Mouse (Mus musculus): Measurements from ENCODE around the gene Sptbn1.

Gene Sptbn1

DNA sequence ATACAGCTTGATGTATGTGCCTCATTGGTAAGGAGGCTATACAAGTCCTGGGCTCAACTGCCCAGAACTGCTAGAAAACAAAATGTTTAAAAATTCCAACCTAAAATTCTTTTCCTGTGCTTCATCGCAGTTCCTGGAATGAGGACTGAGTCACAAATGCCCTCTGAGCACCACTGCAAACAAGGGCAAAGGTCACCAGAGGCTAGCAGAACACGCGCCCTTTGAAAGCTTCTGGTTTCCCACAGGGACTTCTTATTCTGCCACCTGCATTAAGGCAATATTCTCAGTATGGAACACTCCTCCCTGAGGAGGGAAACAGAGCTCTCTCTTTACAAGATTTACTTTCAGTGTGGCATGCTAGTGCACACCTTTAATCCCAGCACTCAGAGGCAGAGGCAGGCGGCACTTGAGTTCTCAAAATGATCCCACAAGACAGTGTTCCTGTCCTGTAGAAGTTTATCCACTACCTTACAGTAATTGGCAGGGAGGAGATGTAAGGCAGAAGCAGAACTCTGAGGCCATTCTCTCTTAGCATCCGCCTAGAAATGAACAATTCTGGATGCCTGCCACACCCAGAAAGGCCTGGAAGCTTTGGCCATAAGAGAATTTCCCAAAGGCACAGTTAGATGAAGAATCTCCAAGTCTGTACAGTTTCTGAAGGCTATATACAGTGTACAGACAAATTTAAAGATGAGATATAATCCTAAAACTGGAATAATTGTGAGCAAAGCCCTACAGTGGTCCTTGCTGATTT is 56.1 kb downstream of the Sptbn1 start:
- DNase-seq (ENCODE audit: low spot score in 2 of 2) = no peak

DNA sequence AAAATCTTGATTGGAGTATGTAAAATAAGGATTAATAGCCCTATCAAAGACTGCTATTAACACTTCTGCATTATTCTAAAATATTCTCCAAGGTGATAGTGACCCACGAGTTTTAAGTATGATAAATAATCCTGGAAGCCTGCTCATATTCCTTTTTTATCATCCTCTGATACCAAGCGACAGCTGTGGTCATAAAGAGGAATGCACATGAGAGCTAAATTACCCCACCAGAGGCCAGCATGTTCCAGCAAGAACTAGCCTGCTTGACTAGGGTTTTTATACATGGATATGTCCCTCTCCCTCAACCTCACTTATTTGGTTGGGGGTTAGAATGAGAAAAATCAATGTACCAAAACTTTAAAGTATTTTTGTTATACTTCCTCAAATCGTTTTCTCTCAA is 56.8 kb downstream of the Sptbn1 start:
- no peak for DNase-seq (ENCODE audit: low spot score in 2 of 2)

DNA sequence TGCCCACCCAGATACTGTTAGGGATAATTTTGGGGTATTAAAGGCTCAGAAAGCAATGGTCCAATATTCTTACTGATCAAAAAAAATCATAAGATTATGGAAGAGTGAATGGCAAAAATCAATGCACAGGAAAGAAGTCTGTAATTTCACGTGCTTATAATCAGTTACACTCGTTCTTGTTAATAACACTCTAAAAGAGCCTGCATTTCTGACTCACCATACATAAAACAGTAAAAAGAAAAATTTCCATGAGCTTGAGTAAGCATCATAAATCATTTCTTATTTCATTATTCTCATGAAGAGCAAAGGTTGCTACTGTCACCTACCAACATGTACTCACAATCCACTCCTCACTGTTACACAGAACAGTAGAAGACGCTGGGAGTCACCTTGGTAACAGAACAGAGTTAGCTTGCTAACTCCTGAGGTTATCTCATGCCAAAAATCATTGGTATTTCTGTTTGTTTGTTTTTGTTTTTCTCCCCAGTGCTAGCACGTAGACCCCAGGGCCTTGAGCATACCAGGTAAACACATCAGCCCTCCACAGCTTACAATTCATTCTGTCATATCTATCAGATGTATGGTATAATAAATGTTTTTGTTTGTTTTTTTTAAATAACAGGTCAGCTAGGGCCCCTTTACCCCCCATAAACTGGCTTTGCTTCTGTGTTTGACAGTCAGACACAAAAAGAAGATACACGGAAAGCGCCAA is 57.7 kb downstream of the Sptbn1 start:
- DNase-seq (ENCODE audit: low spot score in 2 of 2) = no peak

DNA sequence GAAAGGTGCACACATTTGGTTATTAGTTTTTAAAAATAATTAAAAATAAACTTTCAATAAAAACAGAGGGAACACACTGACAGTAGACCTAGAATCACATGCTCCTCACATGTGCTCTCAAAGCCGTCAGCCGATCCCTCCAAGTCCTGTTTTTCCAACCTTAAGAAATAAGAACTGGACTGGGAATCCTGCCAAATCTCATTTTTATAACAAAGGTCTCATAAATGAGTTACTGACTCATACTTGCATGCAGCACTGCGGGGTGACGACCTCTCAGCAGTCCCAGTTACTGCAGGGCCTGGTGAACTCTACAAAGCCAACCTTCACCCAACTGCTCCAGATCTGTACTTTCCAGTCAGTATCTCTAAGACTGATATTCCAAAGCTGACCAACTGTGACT is 58.5 kb downstream of the Sptbn1 start:
- no peak for DNase-seq (ENCODE audit: low spot score in 2 of 2)

DNA sequence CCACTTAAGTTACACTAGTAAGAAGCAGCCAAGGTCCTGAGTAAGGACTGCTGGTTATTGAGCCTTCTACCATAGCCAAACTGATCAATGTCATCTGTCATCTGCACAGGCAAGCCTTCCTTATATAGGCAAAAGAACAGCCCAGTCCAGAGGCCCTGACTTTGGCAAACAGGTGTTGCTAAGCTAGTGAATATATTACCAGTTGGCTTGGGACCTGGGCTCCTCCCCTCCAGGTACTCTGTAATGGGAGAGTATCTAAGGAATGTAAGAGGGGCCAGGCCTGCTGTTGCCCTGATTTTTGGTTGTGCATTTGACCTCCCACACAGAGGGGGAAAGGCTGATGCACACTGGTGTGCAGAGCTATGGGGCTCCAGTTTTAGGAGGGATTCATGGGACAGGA is 63.6 kb downstream of the Sptbn1 start:
- DNase-seq (ENCODE audit: low spot score in 2 of 2) = no peak

DNA sequence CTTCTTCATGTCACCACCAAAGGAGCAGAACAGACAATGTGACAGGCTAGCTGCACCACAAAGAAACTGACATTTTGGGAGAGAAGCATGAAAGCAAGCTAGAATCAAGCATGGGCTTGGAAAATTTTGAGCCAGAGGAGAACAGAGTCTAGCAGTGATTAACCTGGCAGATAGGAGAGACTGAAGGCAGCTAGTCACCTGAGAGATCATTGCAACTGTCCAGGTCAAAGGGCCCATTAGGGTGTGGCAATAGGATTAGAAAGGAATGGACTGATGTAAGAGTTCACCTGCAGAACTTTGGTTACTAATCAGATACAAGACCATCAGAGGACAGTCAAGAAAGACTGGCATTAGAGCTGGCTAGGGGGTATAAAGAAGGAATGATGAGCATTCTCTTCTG is 67.6 kb downstream of the Sptbn1 start:
- DNase-seq (ENCODE audit: low spot score in 2 of 2) = no peak

DNA sequence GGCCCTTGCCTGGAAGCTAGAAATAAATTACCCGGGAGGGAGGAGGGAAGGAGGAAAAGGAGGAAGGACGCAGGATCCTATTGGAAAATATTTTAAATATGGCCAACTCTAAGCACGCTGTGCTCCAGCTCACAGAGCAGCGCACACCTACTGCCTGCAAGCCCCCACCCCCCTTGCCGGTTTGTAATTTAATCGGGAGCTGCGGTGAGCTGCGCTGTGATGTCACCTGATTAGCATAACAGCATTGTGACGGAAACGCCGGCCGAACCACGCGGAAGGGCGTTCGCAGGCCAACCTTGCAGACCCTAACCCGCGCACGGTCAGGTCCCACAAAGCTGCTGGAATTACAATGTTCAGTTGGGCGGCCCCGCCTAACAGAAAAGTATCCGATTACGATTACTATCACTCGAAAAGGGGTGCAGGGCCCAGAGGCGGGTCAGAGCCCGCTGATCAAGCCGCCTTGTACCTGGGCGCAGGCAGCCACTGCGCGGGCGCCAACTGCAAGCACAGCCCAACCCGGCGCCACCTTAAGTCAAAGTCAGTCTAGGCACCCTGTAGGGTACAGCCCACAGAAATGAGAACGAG is 69.8 kb downstream of the Sptbn1 start:
- DNase-seq (ENCODE audit: low spot score in 2 of 2) = no peak

DNA sequence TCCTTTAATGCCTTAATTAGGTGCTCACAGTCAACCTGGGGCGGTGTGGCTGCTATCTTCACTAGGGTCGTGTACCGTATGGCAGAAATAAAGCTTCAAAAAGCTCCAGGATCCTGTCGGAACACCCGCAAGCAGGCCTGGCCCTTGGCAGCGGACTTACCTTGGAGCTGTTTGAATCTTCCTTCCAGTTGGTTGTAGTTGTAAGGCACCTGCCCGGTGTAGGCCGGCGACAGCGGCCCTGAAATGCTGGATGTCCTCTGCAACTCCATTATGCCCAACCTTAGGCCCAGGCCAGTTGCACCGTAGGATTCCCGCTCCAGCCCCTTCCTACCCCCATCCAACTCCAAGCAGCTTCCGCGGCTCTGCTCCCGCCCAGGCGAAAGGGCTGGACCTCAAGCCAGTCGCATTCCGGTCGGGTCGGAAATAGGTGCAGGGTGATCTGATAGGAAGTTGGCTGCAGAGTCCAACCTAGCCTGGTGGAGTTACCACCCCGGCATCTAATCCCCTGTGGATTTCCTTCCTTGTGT is 70.3 kb downstream of the Sptbn1 start:
- DNase-seq (ENCODE audit: low spot score in 2 of 2) = no peak

DNA sequence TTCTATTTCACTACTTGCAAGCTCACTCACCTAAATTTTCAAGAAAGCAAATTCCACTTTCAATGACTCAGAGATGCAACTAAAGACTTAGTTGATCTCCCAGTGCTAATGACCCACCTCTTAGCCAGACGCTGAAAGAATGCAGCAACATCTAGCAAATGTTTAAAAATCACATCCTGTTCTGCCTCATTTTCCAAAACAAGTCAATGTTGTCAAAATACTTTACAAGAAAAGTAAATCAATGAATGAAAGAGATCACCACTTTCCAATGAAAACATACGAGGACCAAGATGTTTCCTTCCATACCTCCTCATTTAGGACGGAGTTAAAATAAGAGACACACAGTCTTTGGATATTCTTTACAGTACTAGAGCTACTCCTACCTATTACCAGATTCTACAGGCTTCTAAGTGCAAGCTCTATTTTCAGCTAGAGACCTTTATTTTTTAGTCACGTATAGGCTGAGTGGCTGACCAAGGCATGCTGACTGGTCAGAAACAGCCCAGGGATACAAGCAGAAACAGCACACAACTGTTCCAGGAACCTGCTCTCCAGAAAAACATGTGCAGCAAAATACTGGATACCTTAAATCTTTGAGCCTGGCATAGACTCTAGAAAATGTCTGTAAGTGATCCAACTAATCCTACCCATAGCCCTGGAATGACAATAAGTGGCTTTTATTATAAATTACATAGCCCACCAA is 71.5 kb downstream of the Sptbn1 start:
- DNase-seq (ENCODE audit: low spot score in 2 of 2) = no peak

DNA sequence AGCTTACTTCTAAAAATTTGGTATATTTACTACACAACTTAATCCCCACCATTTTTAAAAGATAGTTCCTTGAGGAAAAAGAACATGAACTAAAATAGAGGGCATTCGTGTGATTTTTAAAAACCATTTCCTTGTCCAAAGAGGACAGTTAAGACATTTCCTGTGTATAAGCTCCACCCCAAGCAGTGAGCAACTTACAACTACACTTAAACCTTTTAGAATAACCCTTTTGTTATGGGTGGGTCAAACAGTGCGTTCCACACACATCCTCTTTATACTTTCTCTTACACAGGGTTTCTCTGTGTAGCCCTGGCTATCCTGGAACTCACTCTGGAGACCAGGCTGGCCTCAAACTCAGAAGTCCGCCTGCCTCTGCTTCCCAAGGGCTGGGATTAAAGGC is 72.2 kb downstream of the Sptbn1 start:
- DNase-seq (ENCODE audit: low spot score in 2 of 2) = no peak

DNA sequence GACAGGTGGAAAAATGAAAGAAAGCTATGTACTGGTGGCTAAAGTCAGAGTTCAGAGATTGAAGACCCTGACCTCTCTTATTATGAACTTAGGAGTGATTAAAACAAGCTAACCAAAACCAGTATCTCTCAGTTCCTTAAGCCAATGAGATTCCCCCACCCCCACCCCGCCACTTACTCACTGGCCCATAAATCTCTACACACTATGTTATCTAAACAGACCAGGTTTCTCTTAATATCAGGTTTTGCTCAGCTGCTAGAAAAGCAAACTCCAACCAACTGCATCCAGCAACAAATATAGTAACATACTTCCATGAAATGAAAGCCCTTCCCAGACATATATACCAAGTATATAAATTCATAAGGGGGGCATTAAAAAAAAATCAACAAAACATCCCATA is 73.2 kb downstream of the Sptbn1 start:
- no peak for DNase-seq (ENCODE audit: low spot score in 2 of 2)

DNA sequence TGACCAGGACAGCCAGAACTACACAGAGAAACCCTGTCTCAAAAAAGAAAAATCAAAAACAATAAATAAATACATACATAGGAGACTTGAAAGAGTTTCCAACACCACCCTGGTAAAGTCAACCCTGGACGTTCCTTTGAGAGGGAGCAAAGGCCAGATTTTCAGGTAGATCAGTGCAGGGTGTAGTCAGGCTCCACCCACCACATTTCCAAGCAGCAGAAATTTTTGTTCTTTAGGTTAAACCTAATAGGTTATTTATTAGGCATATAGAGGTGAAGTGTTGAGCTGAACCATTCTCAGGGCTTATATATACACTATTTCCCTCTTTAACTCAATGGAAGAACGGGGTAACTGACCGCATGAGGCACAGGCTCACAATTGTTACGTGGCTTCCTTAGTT is 77.0 kb downstream of the Sptbn1 start:
- DNase-seq (ENCODE audit: low spot score in 2 of 2) = no peak

DNA sequence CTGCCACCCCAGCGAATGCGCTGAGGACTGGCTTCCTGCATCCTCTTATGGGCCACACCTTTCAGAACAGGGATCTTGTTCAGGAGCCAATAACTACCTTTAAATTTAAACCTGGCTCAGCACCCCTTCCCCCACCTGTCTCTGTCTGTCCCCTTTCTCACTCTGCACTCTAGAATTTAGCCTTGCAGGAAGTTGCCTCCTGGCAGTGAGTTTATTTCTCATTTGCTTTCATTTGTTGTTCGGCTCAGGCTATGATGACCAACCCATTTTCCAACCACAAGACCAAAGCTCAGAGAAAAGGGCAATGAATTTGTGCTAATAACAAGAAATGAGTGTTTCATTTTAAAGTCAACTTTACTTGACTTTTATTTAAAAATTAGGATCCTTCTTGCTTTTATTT is 77.9 kb downstream of the Sptbn1 start:
- no peak for DNase-seq (ENCODE audit: low spot score in 2 of 2)

DNA sequence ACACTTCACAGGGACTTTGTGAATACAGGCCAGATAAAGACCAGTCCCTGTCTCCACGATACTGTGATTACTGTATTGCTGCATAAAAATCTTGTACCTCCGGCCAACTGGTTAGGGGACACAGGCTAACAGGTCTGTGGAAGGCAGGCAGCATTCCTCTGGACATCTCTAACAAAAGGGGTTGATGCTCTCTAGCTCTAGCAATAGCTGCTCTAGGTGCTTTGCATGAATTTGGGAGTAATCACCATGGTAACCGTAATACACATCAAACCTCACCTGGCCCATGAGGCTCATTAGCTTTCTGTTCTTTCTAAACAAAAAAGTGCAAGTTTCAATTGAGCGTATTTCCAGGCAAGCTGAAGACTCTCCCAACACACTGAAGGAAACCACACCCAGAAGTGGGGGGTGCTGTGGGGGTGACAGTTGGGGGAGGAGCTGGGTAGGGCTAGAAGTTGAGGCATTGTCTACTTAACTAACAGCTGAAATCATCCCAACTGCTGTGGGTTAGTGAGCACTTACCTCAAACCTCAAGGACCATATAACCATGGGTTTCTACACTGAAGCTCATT is 81.0 kb downstream of the Sptbn1 start:
- no peak for DNase-seq (ENCODE audit: low spot score in 2 of 2)

DNA sequence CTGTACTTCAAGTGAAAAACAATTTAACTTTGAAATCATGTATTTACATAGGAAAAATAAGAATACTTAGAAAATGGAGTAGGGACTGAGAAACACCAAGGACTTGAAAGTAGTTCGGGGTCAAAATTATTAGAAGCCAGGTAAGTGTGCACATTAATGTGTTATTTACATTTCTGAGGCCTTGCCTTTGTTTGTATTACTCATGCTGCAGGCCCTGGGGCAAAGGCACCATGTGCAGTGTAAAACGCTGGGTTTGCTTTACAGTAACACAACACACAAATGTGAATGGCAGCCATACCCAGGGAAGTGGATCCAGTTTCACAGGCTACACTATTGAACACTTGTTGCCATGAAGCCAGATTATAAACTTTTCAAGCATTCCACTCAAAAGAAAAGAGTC is 83.4 kb downstream of the Sptbn1 start:
- DNase-seq (ENCODE audit: low spot score in 2 of 2) = no peak

DNA sequence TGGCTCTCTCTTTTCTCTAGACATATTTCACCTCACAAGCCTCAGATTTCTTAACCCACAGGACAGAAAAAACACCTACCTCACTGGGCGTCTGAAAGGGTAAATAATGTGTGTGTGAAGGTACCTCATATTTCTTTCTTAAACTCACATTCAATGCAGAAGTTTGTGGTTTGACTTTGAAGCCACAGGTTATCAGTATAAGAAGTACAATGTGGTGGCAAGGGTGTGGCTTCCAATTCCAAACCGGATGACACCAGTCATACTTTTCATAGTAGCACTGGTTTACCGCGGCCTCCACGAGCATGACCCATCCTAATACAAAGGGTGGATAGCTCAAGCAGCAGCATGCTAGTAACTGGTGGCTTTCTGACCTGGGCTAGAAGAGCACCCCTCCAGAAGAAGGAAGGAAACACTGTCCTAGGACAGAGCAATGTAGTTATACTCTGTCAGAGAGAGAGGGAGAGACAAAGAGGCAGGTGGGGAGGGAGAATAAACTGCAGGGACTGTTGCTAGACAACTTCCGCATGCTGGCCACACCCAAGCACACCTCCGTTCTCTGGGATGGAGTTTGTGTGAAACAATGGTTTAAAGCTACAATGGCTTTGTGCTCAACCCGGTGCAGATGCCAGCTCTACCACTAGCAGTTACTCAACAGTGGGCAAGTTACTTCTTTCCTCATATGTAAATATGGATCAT is 85.1 kb downstream of the Sptbn1 start:
- no peak for DNase-seq (ENCODE audit: low spot score in 2 of 2)

DNA sequence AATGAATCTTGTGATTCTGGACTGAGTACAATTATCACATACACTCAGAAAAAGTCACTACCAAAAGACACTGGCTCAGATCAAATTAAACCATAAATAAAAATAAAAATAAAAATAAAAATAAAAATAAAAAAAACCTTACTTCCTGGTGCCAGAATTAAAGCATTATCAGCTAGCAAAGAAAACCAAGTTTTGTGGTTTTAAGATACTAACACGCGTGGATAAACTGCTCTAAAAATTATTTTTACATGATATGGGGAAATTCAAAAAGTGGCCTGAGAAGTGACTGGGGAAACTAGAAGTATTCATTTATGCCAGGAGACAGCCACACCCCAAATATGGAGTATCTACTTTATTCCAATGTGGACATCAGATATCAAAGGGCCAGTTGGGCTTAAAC is 89.8 kb downstream of the Sptbn1 start:
- DNase-seq (ENCODE audit: low spot score in 2 of 2) = no peak

DNA sequence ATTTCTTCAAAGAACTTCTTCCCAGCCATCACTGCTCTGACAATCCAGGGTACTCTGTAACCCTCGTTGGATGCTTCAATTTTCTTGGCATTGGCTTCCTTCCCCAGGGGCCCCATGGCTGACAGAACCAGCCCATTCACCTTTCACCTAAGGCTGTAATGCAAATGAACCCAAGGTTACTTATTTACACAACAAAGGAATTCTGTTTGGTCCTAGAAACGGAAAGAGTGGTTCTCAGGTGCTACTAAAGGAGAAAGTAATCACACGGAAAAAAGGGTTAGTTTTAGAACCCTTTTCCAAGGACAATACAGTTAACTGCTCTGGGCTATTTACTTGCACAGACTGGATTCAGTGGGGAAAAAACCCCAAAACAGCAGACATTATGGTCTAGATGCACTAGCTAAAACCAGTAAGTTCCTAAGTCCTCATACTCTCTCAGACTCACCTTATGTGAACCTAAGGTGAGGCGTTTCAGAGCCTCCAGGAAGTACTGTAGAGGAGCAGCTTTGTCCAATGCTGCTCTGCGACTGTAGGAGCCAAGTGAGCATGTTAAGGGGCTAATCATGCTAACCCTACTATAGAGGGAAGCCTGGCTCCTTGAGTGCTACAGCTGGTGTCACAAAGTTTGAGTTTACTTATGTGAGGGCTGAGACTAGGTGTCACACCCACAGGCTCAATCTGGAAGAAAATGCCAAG is 90.7 kb downstream of the Sptbn1 start:
- no peak for DNase-seq (ENCODE audit: low spot score in 2 of 2)

DNA sequence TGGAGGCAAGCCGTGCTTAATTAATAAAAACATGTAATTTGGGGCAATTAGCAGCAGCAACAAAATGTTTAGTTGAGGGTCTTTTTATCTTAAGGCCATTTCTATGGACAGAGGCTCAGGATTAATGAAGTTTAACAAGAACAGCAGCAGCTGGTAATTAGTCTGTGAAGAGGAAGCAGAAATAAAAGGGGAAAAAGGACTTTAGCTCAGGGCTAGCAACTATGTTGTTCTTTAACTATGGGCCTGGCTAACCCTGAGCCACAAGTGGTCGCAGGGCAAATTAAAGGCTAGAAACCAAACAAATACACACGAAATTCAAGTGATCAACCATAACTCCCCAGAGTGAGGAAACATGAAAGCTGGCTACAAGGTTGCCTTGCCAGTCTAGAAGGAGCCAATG is 91.9 kb downstream of the Sptbn1 start:
- no peak for DNase-seq (ENCODE audit: low spot score in 2 of 2)

DNA sequence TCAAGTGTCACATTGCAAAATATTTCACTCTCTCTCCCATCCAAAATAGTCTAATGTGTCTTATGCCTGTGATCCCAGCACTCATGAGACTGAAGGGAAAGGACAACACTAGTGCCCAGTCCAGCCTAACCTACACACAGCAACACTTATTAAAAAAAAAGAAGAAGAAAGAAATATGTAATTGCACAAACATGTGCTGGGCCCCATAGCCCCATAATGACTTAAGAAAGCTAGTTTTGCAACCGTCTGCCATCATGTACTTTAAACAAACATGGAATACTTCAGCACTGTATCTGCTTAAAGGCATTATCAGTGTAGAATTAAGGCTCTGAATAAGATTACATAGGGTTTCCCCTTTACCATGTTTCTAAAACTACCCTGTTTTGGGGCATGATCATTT is 92.4 kb downstream of the Sptbn1 start:
- DNase-seq (ENCODE audit: low spot score in 2 of 2) = no peak
